Mouse (Mus musculus): ENCODE results near the gene Hint1. TPM values are rescaled to one million over a fixed set of nuclear protein-coding genes. Genes with fewer than 3 reads are reported as not detected.
A peak's percentile ranks its signal among the peaks of the same experiment; 100 is the strongest.

Hint1 gene
- 635 and 637 TPM in 2 replicates for polyA plus RNA-seq (2016; fragmentation: Nextera tagmentation; extraction: Ambion mirVana)

DNA sequence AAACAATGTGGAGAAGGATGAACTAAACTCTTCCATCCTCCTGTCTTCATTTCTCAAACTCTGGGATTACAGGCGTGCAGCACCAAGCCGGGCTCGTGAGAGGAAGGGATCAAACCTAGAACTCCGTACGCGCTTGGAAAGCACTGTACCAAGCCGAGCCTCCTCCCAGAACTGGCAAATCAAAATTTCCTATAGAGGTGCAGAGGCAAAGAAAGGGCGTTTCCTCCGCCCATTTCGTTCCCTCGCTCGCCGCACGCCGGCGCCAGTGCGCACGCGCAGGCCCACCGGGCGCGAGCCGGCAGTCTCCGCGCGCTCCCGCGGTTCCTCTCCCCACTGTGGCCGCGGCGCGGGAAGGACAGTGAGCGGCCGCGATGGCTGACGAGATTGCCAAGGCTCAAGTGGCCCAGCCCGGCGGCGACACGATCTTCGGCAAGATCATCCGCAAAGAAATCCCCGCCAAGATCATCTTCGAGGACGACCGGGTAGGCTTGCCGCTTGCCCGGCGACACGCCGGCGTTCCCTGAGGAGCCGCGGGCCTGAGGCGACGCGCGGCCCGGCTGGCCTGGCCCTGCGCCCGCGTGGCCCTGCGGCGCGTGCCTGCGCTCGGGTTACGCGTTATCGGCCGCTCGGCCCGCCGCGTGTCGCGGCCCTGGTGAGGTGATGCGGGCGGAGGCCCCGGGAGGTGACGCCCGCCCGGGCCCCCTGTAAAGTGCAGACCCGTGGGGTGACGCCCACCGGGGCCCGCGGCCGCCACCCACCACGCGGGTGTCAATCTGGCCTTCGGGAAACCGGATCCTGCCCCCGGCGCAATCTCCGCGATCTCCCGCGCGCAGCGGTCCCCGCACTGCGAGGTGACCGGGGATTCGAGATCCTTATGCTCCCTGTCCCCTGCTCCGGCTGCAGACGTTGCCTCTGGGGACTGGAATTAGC, at the start of gene Hint1:
Hint1 (plus strand) TSS at position 265 of the 930 bp plus-strand sequence.
- H3K4me1 ChIP-seq = peaks cover 14% of the 10 kb centered on the region; the same call in 1 of the 2 replicates
- H3K4me2 ChIP-seq (replicated peaks) = peak within 1 kb of the TSS; percentile 59
- peak within 1 kb of the TSS; percentile 90 for H3K4me3 ChIP-seq
- H3K9me3 ChIP-seq = no peaks in the 10 kb centered on the region
- peak within 1 kb of the TSS; percentile 89 for H3K27ac ChIP-seq
- peaks cover 20% of the 10 kb centered on the region for H3K36me3 ChIP-seq
- peak; percentile 83 for ATAC-seq (ENCODE audit: insufficient number of reproducible peaks, insufficient read depth, low FRiP score, low TSS enrichment)
- under 1% methylated on average over 105 of the region's 107 CpGs for WGBS
- no peaks in the 10 kb centered on the region for H3K27me3 ChIP-seq
- peak within 1 kb of the TSS; percentile 97 for H3K9ac ChIP-seq

DNA sequence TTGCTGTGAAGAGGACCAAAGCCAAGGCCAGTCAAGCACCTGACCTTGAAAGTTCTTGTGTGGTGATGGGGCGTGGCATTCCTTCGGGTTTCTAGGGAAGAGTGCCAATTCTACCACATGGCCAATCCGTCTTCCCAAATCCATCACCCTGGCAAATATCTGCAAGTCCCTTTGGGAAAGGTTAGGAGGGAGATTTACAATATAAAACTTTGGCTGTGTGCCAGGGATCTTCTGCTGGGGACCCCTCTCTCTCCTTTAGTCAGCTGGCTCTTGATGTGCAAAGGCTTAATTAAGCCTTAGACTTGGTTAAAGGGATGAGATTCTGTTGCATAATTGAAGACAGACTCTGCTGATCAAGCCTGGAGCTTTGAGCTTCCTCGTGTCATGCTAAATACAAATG, 48.7 kb upstream of the Hint1 start:
- H3K36me3 ChIP-seq = no peaks in the 10 kb centered on the region
- H3K4me1 ChIP-seq = no peaks in the 10 kb centered on the region
- no peak overlapping the region for H3K9ac ChIP-seq
- H3K4me3 ChIP-seq = no peak overlapping the region
- ATAC-seq (ENCODE audit: insufficient number of reproducible peaks, insufficient read depth, low FRiP score, low TSS enrichment) = no peak
- no peaks in the 10 kb centered on the region for H3K9me3 ChIP-seq
- H3K4me2 ChIP-seq (replicated peaks) = no peak overlapping the region
- H3K27ac ChIP-seq = no peak overlapping the region
- no peaks in the 10 kb centered on the region for H3K27me3 ChIP-seq
- 73% methylated on average over 4 of the region's 4 CpGs for WGBS

DNA sequence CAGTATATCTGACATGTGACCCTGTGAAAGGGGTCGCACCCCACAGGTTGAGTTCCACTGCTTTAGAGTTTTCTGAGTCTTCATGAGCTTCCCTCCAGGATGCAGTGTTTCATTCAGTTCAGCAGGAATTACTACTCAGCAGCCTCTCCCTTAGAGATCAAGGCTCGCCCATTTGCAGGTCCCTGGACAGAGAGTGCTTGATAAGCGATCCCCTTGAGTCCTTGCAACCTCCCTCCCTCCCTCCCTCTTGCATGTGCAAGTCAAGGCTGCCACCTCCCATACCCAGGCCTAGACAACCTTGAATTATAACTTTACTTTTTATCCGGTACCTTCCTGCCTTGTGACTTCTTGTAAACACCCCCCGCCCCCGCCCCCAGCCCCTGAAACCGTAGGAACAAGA, 46.7 kb upstream of the Hint1 start:
- H3K9me3 ChIP-seq = no peaks in the 10 kb centered on the region

DNA sequence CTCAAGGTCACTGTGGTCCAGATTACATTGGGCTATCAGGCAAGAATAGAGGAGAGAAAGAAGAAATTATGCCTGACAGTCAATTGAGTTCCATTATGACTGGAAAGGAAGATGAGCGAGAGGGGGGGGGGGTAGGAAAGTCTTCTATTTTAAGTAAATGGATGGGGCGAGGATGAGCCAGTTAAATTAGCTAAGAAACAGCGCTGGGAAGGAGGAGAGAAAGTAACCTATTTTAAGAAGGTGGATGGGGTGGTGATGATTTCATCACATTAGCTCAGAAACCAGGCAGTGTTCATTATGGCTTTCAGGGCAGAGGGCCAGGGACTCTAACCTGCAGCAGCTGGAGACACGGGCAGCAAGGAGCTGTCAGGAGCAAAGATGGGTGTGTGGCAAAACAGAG, 42.7 kb upstream of the Hint1 start:
- Histone ChIP-seq H3K9me3 (no peaks in the 10 kb centered on the region), H3K4me1 (no peaks in the 10 kb centered on the region), H3K4me3 (no peak overlapping the region), H3K27ac (no peak overlapping the region), H3K36me3 (no peaks in the 10 kb centered on the region), H3K4me2 (replicated peaks) (no peak overlapping the region), H3K9ac (no peak overlapping the region), H3K27me3 (no peaks in the 10 kb centered on the region)
- WGBS = 84% methylated on average over 4 of the region's 4 CpGs
- no peak for ATAC-seq (ENCODE audit: insufficient number of reproducible peaks, insufficient read depth, low FRiP score, low TSS enrichment)

More for the DNA sequence above, 46.7 kb upstream of the Hint1 start:
- Histone ChIP-seq H3K4me3 (no peak overlapping the region), H3K27ac (no peak overlapping the region), H3K36me3 (no peaks in the 10 kb centered on the region), H3K27me3 (no peaks in the 10 kb centered on the region), H3K4me2 (replicated peaks) (no peak overlapping the region), H3K4me1 (no peaks in the 10 kb centered on the region), H3K9ac (no peak overlapping the region)
- no peak for ATAC-seq (ENCODE audit: insufficient number of reproducible peaks, insufficient read depth, low FRiP score, low TSS enrichment)
- WGBS = 68% methylated on average over 7 of the region's 7 CpGs

DNA sequence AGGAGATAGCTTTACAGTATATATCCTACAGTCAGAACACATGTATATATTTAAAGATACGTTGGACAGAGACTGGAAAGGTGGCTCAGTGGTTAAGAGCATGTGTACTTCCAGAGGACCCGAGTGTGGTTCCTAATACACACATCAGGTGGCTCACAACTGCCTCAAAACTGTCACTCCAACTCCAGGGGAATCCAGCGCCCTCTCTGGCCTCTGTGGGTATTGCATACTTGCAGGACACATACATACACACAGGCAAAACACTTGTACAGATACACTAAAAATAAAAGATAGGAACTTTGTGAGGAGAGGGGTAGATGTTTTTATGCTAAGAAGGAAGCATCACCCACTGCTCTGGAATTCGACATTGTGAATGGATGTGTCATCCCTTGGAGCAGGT, 40.4 kb upstream of the Hint1 start:
- ATAC-seq (ENCODE audit: insufficient number of reproducible peaks, insufficient read depth, low FRiP score, low TSS enrichment) = no peak
- 74% methylated on average over 4 of the region's 4 CpGs for WGBS
- no peak overlapping the region for H3K27ac ChIP-seq
- no peaks in the 10 kb centered on the region for H3K4me1 ChIP-seq
- H3K9ac ChIP-seq = no peak overlapping the region
- H3K27me3 ChIP-seq = no peaks in the 10 kb centered on the region
- no peak overlapping the region for H3K4me3 ChIP-seq
- no peak overlapping the region for H3K4me2 ChIP-seq (replicated peaks)
- no peaks in the 10 kb centered on the region for H3K9me3 ChIP-seq
- H3K36me3 ChIP-seq = no peaks in the 10 kb centered on the region

DNA sequence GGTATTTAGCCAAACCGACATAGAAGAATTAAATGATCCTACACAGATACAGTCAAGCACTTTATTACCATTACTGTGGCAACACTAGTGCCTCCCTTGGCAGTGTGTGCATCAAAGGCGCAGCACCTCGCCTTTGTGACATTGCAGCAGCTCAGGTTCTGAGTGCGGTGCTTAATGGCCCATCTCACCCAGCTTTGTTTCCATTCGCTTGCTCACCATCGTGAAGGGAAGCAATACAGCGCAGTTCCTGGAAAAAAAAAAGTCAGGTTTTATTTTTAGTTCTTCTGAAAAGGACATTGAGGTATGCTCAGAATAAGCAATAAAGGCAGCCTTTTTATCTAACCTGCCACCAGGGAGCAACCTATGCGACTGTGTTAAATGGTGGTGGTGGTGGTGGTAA, 39.4 kb upstream of the Hint1 start:
- no peaks in the 10 kb centered on the region for H3K27me3 ChIP-seq
- no peaks in the 10 kb centered on the region for H3K36me3 ChIP-seq
- WGBS = 93% methylated on average over 8 of the region's 8 CpGs
- no peaks in the 10 kb centered on the region for H3K4me1 ChIP-seq
- H3K9me3 ChIP-seq = no peaks in the 10 kb centered on the region
- no peak overlapping the region for H3K27ac ChIP-seq
- H3K9ac ChIP-seq = no peak overlapping the region
- no peak overlapping the region for H3K4me3 ChIP-seq
- no peak for ATAC-seq (ENCODE audit: insufficient number of reproducible peaks, insufficient read depth, low FRiP score, low TSS enrichment)
- no peak overlapping the region for H3K4me2 ChIP-seq (replicated peaks)

DNA sequence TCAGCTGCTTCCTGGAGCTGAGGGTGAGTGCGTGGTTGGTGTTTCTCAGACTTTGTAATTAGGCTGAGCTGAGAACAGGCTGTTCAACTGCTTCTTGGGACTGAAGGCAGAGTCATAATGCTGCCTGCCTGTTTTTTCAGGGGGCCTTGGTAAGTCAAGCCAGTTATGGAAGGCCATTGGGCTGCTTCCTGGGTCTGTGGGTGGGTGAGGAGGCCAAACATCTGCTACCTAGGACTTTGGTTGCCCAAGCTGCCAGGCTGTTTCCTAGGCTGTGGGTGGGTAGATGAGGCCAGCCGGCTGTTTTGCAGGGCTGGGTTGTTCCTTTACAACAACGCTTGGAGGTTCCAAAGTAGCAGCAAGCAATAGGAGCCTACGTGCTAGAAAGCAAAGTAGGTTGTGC, 32.4 kb upstream of the Hint1 start:
- Histone ChIP-seq H3K4me2 (replicated peaks) (no peak overlapping the region), H3K4me3 (no peak overlapping the region), H3K27ac (no peak overlapping the region), H3K9me3 (no peaks in the 10 kb centered on the region), H3K36me3 (no peaks in the 10 kb centered on the region), H3K9ac (no peak overlapping the region), H3K4me1 (no peaks in the 10 kb centered on the region), H3K27me3 (no peaks in the 10 kb centered on the region)
- no peak for ATAC-seq (ENCODE audit: insufficient number of reproducible peaks, insufficient read depth, low FRiP score, low TSS enrichment)
- 90% methylated on average over 4 of the region's 4 CpGs for WGBS

DNA sequence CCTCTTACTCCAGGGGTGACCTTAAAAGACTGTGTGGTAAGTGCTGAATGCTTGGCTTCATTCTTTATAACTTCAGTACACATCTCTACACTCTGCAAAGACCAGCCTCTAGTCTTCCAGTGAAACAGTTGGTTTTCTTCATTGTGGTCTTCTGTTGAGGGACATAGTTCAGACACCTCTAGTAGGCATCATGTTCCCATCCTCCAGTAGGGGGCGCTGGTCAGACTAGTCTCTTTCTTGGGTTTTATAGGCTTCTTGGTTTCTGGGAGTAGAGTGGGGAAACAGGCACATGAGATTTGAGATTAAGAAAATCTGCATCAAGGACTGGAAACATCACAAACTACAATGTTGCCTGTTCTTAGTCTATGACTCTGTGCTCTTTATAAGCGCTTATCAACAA, 31.6 kb upstream of the Hint1 start:
- H3K9ac ChIP-seq = no peak overlapping the region
- H3K4me2 ChIP-seq (replicated peaks) = no peak overlapping the region
- H3K4me3 ChIP-seq = no peak overlapping the region
- no peaks in the 10 kb centered on the region for H3K27me3 ChIP-seq
- 59% methylated on average over 2 of the region's 2 CpGs for WGBS
- no peak for ATAC-seq (ENCODE audit: insufficient number of reproducible peaks, insufficient read depth, low FRiP score, low TSS enrichment)
- no peaks in the 10 kb centered on the region for H3K9me3 ChIP-seq
- no peaks in the 10 kb centered on the region for H3K36me3 ChIP-seq
- no peaks in the 10 kb centered on the region for H3K4me1 ChIP-seq
- no peak overlapping the region for H3K27ac ChIP-seq

DNA sequence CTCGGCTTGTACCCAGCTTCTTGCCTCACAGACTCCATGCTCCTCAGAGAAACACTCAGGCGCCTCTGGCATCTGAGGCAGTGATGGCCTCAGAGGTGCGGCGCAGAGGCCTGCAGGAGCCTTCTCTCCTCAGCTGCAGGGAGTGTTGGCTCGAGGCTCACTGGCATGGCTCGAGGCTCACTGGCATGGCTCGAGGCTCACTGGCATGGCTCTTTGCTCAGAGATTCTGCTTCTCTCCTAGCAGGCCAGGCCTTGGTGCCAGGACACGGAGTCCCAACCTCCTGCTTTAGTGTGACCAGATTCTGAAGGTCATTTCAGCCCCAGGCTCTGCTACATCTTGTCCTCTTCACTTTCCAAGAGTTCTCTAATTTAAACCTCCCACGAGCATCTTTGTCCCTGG, 30.1 kb upstream of the Hint1 start:
- no peaks in the 10 kb centered on the region for H3K9me3 ChIP-seq
- H3K4me1 ChIP-seq = no peaks in the 10 kb centered on the region
- ATAC-seq (ENCODE audit: insufficient number of reproducible peaks, insufficient read depth, low FRiP score, low TSS enrichment) = no peak
- WGBS = 79% methylated on average over 9 of the region's 9 CpGs
- H3K27me3 ChIP-seq = no peaks in the 10 kb centered on the region
- no peak overlapping the region for H3K4me2 ChIP-seq (replicated peaks)
- no peak overlapping the region for H3K4me3 ChIP-seq
- no peaks in the 10 kb centered on the region for H3K36me3 ChIP-seq
- H3K9ac ChIP-seq = no peak overlapping the region
- H3K27ac ChIP-seq = no peak overlapping the region

DNA sequence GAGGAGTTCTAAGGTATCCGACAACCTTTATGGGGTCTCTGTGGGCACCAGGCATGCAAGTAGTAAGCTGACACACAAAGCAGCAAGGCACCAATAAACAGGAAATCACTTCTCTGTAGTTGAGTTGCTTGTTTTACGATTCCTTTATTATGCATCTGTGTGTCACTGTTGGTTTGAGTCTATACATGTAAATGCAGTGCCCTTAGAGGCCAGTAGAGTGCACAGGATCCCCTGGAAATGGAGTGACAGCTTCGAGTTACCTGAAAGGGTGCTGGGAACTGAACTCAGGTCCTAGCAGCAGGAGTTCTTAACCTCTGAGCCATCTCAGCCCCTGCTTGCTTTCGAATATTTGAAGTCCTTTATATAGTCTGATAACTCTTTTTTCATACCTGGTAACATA, 26.5 kb upstream of the Hint1 start:
- H3K4me1 ChIP-seq = no peaks in the 10 kb centered on the region
- H3K4me2 ChIP-seq (replicated peaks) = no peak overlapping the region
- no peak for ATAC-seq (ENCODE audit: insufficient number of reproducible peaks, insufficient read depth, low FRiP score, low TSS enrichment)
- no peak overlapping the region for H3K9ac ChIP-seq
- H3K4me3 ChIP-seq = no peak overlapping the region
- H3K36me3 ChIP-seq = no peaks in the 10 kb centered on the region
- no peaks in the 10 kb centered on the region for H3K27me3 ChIP-seq
- 88% methylated on average over 4 of the region's 4 CpGs for WGBS
- H3K9me3 ChIP-seq = no peaks in the 10 kb centered on the region
- H3K27ac ChIP-seq = no peak overlapping the region

DNA sequence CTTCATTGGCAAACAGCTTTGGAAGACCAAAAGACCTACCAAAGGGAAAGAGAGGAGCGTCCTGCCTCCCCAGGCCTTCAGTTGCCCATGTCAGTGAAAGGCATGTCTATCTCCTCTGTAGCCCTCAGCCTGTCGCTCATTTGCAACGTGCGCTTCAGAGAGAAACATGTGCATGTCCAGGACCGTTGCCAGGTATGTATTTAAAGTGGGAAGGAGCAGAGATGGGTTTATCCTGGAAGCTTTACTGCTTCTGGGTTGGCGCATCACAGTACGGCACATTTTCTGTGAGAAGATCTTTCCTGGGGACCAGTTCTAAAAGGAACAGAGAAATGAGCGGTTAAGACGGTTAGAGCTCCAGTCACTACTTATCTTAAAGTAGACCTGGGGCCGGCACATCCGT, 25.3 kb upstream of the Hint1 start:
- 93% methylated on average over 11 of the region's 11 CpGs for WGBS
- Histone ChIP-seq H3K9me3 (no peaks in the 10 kb centered on the region), H3K36me3 (no peaks in the 10 kb centered on the region), H3K4me2 (replicated peaks) (no peak overlapping the region), H3K27ac (no peak overlapping the region), H3K9ac (no peak overlapping the region), H3K4me3 (no peak overlapping the region), H3K4me1 (no peaks in the 10 kb centered on the region), H3K27me3 (no peaks in the 10 kb centered on the region)
- ATAC-seq (ENCODE audit: insufficient number of reproducible peaks, insufficient read depth, low FRiP score, low TSS enrichment) = no peak

DNA sequence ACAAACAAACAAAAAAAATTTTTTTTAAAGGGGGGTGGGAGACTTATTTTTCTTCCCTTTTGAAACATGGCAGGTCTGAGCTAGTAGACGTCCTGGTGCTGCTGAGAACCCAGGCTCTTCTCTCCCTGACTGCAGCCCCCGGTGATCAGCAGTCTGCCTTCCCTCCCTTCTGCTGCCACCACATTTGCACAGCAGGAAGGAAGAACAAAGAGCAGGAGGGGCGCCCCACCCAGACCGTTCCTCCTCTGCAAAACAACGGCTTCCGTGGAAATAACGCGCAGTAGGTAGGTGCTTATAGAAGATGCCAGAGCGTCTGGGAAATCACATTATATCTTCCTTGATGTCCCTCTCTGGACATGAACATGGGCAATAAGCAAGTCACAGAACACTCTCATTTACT, 21.8 kb upstream of the Hint1 start:
- no peak overlapping the region for H3K4me2 ChIP-seq (replicated peaks)
- no peaks in the 10 kb centered on the region for H3K36me3 ChIP-seq
- WGBS = 77% methylated on average over 9 of the region's 9 CpGs
- H3K4me3 ChIP-seq = no peak overlapping the region
- H3K27ac ChIP-seq = no peak overlapping the region
- H3K4me1 ChIP-seq = no peaks in the 10 kb centered on the region
- ATAC-seq (ENCODE audit: insufficient number of reproducible peaks, insufficient read depth, low FRiP score, low TSS enrichment) = no peak
- H3K27me3 ChIP-seq = no peaks in the 10 kb centered on the region
- no peak overlapping the region for H3K9ac ChIP-seq
- H3K9me3 ChIP-seq = no peaks in the 10 kb centered on the region

All from embryonic facial prominence, embryonic 12.5 days (tissue).